Mouse (Mus musculus) bone marrow, adult 2 months (tissue): Measurements from ENCODE around the gene Zbtb9.

Experiments
- CTCF ChIP-seq: fragments of 200-500 bp; IDR thresholded peaks from 2 replicates; pipeline ENCODE4 v1.5.1; 2011; ENCODE audit warnings: low read length, control low read depth; ENCODE audit not compliant: control insufficient read depth, insufficient read depth
- POLR2A ChIP-seq: fragments of 200-500 bp; IDR thresholded peaks from 2 replicates; pipeline ENCODE4 v1.6.1; 2011; ENCODE audit warnings: low read depth, mild to moderate bottlenecking, control low read depth, low read length, borderline replicate concordance; ENCODE audit not compliant: control insufficient read depth

- TF ChIP-seq CTCF (no peak), POLR2A (no peak)
These were observed 39.5 kb upstream of the Zbtb9 start for GRCm38 (mm10) chr17:26933419-26933818.
